Mouse (Mus musculus) liver, adult 2 months (tissue): ENCODE data around the gene Arhgef3. TPM values are rescaled to one million over a fixed set of nuclear protein-coding genes. Genes with fewer than 3 reads are reported as not detected.
A peak's percentile ranks its signal among the peaks of the same experiment; 100 is the strongest.

Experiments used
- DNase-seq: peaks from one replicate; pipeline ENCODE4 v3.0.0-alpha.2; 2011; ENCODE audit warnings: low read depth, low spot score; ENCODE audit errors: extremely low read depth
- H3K27ac ChIP-seq: fragments of 200-500 bp; replicated peaks from 2 replicates; pipeline ENCODE4 v1.5.1; 2012; ENCODE audit warnings: low read depth, mild to moderate bottlenecking, control low read depth, inconsistent platforms, low read length; ENCODE audit not compliant: insufficient read depth
- H3K27me3 ChIP-seq: fragments of 200-500 bp; 2 replicates; pipeline ENCODE4 v1.6.1; 2012; ENCODE audit warnings: mild to moderate bottlenecking, moderate library complexity, low read length, inconsistent platforms; ENCODE audit not compliant: control insufficient read depth, insufficient read depth
- H3K36me3 ChIP-seq: fragments of 200-500 bp; 2 replicates; pipeline ENCODE4 v1.6.1; 2012; ENCODE audit warnings: low read length, inconsistent platforms; ENCODE audit not compliant: control insufficient read depth, insufficient read depth
- H3K4me1 ChIP-seq: fragments of 200-500 bp; 2 replicates; pipeline ENCODE4 v1.6.1; 2011; ENCODE audit warnings: low read length; ENCODE audit not compliant: control insufficient read depth, insufficient read depth
- H3K4me3 ChIP-seq: fragments of 200-500 bp; 2 replicates; pipeline ENCODE4 v1.5.1; 2011; ENCODE audit warnings: low read depth, mild to moderate bottlenecking, control low read depth, low read length, moderate library complexity; ENCODE audit not compliant: insufficient read depth
- H3K79me2 ChIP-seq: fragments of 200-500 bp; 2 replicates; pipeline ENCODE4 v1.6.1; 2012; ENCODE audit warnings: inconsistent platforms, mild to moderate bottlenecking, low read length, moderate library complexity; ENCODE audit not compliant: control insufficient read depth, insufficient read depth
- H3K9ac ChIP-seq: fragments of 200-500 bp; 2 replicates; pipeline ENCODE4 v1.6.1; 2012; ENCODE audit warnings: low read depth, mild to moderate bottlenecking, control low read depth, inconsistent platforms, low read length
- CTCF ChIP-seq: fragments of 200-500 bp; IDR thresholded peaks from 2 replicates; pipeline ENCODE4 v1.5.1; 2011; ENCODE audit warnings: low read depth, low read length, control low read depth
- POLR2A ChIP-seq: fragments of 200-500 bp; IDR thresholded peaks from 2 replicates; pipeline ENCODE4 v1.6.1; 2011; ENCODE audit warnings: low read length, control low read depth; ENCODE audit not compliant: insufficient read depth; ENCODE audit errors: extremely low read depth
- WGBS: fragments of 180-500 bp; shearing (Covaris S2); methylation state at CpG from one replicate; pipeline ENCODE4 v1.1.7; 2018; 5-methylcytosine and 5-hydroxymethylcytosine counted together
- polyA plus RNA-seq: library from polyadenylated mRNA; depleted of rRNA; stranded (reverse); fragments of >200 nt; gene quantifications from 2 replicates; pipeline ENCODE4 v1.2.3, GENCODE M21; 2012
- total RNA-seq: library from RNA; depleted of rRNA; stranded (reverse); fragments of >200 nt; gene quantifications from 2 replicates; pipeline ENCODE4 v1.2.3, GENCODE M21; 2014

Gene Arhgef3
- total and polyA plus RNA-seq, 2 experiments = 6.4 to 19.3 TPM

DNA sequence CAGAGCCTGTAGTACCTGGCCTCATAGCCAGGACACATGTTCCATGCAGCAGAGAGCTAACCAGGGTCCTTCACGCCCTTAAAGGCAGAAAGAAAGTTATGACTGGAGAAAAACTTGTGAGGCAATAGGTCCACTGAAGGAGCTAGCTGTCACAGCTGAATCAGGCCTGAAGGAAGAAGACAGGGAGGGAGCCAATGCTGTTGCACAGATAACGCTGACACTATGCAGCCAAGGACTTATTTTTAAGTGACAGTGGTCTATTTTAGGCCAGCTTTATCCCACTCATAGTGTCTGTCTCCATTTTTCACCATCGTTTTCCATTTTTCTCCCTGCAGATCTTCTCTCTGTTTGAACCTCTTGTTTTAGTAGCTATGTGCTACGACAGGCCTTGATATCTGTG lies 207.3 kb downstream of the Arhgef3 start:
- TF ChIP-seq CTCF = no peak
- no peak for TF ChIP-seq POLR2A
- H3K9ac ChIP-seq = no peak overlapping the region
- H3K27me3 ChIP-seq = no peaks in the 10 kb centered on the region
- WGBS = 88% methylated on average over 4 of the region's 4 CpGs
- no peaks in the 10 kb centered on the region for H3K79me2 ChIP-seq
- no peaks in the 10 kb centered on the region for H3K36me3 ChIP-seq
- H3K4me1 ChIP-seq = no peaks in the 10 kb centered on the region; the same call in none of the 2 replicates
- H3K27ac ChIP-seq = no peak overlapping the region
- no peak for DNase-seq
- no peak overlapping the region for H3K4me3 ChIP-seq

DNA sequence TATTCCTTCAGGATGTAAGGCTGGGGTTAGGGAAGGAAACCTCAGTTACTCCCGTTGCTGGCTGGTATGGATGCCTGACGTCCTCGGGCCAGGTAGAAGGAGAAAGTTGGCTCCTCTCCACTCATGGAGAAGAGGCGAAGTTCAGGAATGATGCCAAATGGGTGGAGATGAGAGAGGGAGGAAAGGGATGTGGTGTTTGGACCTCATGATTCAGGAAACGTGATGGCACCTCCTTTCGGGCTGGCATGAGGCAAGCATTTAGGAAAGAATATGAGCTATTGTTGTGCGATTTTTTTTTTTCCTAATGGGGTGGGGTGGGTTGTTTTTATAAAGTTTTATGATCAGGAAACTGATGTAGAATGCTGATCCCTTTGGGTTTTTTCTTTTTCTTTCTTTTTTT lies 210.0 kb downstream of the Arhgef3 start:
- TF ChIP-seq CTCF = no peak
- TF ChIP-seq POLR2A = no peak
- Histone ChIP-seq H3K36me3 (no peaks in the 10 kb centered on the region), H3K27ac (no peak overlapping the region), H3K4me3 (no peak overlapping the region), H3K79me2 (no peaks in the 10 kb centered on the region), H3K27me3 (no peaks in the 10 kb centered on the region), H3K9ac (no peak overlapping the region), H3K4me1 (peaks cover 11% of the 10 kb centered on the region)
- DNase-seq = peak; percentile 80
- 23% methylated on average over 7 of the region's 7 CpGs for WGBS

- H3K4me3 ChIP-seq = no peak overlapping the region
- no peak overlapping the region for H3K27ac ChIP-seq
- no peaks in the 10 kb centered on the region for H3K27me3 ChIP-seq
- 63% methylated on average over 6 of the region's 6 CpGs for WGBS
- TF ChIP-seq POLR2A = no peak
- TF ChIP-seq CTCF = no peak
- peaks cover 11% of the 10 kb centered on the region for H3K4me1 ChIP-seq
- no peak overlapping the region for H3K9ac ChIP-seq
- DNase-seq = no peak
- no peaks in the 10 kb centered on the region for H3K79me2 ChIP-seq
- H3K36me3 ChIP-seq = no peaks in the 10 kb centered on the region
Observed at GRCm38 (mm10) chr14:27325537-27325936, 210.8 kb downstream of the Arhgef3 start.

DNA sequence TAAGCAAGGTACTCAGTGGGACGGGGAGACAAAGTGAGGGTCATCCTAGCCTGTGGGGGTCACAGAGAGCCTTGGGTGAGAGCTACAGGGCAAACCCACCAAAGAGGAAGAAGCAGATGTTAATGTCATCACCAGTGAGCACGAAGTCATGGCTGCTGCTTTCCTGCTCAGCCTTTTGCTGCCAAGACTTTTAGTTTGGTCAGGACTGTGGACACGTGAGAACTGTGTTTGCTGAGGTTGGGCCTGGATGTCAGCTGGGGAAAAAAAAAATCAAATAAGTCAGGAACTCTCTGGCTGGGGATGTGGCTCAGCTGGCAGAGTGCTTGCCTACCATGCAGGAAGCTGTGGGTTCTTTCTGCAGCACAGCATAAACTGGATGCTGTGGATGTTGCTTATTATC lies 213.2 kb downstream of the Arhgef3 start:
- Histone ChIP-seq H3K27ac (peak overlapping the region; percentile 59), H3K27me3 (no peaks in the 10 kb centered on the region), H3K9ac (no peak overlapping the region), H3K4me1 (peaks cover 11% of the 10 kb centered on the region), H3K79me2 (no peaks in the 10 kb centered on the region), H3K4me3 (no peak overlapping the region), H3K36me3 (no peaks in the 10 kb centered on the region)
- DNase-seq = peak; percentile 96
- no peak for TF ChIP-seq CTCF
- no peak for TF ChIP-seq POLR2A
- 29% methylated on average over 3 of the region's 3 CpGs for WGBS

DNA sequence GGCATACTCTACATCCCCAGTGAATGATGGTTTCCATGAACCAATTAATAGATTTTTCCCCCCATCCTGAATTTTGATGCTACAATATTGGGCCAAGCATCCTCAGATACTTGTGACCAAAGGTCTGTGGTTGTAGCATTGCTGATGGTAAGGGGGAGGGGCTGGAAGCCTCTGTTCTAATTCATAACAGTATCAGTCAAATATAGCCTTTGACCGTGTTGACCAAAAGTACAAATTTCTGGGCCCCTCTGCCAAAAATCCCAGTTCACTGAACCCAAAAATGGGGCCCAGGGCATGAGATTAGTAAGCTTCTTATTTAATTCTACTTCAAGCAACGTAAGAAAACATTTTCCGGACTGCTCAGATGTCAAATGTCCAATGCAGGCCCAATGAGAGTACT lies 214.3 kb downstream of the Arhgef3 start:
- no peak overlapping the region for H3K4me3 ChIP-seq
- H3K27me3 ChIP-seq = no peaks in the 10 kb centered on the region
- H3K79me2 ChIP-seq = no peaks in the 10 kb centered on the region
- no peaks in the 10 kb centered on the region for H3K36me3 ChIP-seq
- WGBS = 24% methylated on average over 3 of the region's 3 CpGs
- peaks cover 11% of the 10 kb centered on the region for H3K4me1 ChIP-seq
- H3K9ac ChIP-seq = no peak overlapping the region
- TF ChIP-seq POLR2A = no peak
- no peak for TF ChIP-seq CTCF
- DNase-seq = peak; percentile 94
- H3K27ac ChIP-seq = peak overlapping the region; percentile 51

DNA sequence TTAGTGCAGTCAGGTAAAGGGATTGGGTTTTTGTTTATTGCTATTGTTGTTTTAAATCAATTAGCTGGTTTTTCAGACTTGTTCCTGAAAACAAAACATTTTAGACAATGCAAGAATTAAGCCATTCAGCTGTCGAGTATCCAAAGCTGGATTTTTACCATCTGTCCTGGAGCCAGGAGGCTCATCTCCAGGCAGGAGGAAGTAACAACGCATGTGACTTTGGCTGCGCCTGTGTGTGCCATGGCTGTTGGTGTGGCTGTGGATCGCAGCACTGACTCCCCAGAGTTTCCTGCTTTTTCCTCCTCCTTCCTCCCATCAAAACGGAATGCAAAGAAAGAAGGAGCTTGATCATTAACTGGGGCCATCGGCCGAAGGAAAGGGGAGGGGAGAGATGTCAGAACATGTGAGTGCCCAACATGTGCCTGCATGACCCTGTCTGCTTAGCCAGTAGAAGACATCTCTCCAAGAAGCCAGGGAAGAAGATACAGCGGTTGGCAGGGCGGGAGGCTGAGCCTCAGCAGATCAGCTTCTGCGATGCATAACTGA lies 216.9 kb downstream of the Arhgef3 start:
- no peak overlapping the region for H3K4me3 ChIP-seq
- WGBS = 45% methylated on average over 10 of the region's 10 CpGs
- H3K27me3 ChIP-seq = no peaks in the 10 kb centered on the region
- H3K36me3 ChIP-seq = no peaks in the 10 kb centered on the region
- peaks cover 12% of the 10 kb centered on the region for H3K4me1 ChIP-seq
- H3K79me2 ChIP-seq = peaks cover 3% of the 10 kb centered on the region; the same call in 1 of the 2 replicates
- no peak overlapping the region for H3K27ac ChIP-seq
- peak; percentile 74 for DNase-seq
- TF ChIP-seq CTCF (no peak), POLR2A (no peak)
- H3K9ac ChIP-seq = no peak overlapping the region
